Mouse (Mus musculus): ENCODE results near the gene Tmem88b.

Gene Tmem88b

DNA sequence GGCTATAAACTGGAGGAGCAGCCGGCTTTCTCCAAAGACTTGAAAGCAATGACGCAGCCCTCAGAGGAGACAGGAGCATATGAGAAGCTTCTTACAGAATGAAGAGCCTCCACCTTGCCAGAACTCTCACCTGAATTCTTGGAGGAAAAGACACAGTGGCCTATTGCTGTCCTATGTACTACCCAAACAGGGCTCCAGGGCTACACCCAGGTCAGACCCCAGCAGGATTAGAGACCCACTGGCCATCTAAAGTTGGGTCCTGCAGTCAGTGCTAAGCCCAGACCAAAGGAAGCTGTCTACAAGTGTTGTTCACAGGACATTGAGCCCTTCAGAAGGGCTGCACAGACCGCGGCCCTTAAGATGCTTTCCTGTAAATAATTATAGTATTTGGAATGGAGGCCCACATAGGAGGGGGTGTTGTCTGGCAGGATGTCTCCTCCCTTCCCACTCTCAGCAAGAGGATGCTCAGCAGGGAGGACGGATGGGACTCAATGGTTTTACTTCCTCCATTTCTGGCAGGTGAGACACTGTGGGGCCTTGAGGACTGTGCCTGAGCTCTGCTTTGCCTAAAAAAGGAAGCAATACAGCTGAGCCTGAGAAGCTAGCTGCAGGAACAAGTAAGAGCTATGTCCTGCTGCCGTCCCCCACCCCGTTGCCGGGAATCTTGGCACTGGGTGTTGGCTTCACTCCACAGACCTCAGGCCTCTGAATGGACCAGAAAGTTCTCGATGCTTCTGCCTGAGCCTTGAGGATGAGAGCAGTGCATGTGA lies 10.5 kb downstream of the Tmem88b start:
- no peak for TF ChIP-seq GATA4 (IDR thresholded peaks at IDR 0.05; ENCODE audit: insufficient replicate concordance, low read length)

DNA sequence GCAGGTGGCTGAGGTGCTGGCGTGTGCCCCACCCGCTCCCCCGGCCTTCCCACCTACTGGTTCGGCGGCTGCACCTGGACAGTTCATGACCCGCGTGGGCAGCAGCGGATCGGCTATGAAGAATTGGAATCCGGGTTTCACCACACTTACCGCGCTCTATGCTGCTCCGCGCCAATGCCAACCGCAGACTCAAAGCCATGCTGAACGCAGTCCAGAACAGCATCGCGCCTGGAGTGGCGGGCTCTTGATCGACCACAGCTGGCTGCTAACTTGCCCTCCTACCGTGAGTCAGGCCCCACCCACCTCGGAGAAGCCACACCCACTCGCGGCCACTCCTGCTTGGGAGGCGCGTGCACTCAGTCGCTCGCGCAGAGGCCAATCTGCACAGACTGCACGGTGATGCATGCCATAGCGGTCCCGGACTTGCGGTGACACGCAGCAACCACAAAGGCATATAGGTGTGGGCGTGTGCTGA lies 11.4 kb downstream of the Tmem88b start, which contains the start of gene Vwa1:
Gene Vwa1, minus strand, starts transcription at position 419 of the 475 bp plus-strand sequence.
- TF ChIP-seq GATA4 (IDR thresholded peaks at IDR 0.05; ENCODE audit: insufficient replicate concordance, low read length) = no peak

DNA sequence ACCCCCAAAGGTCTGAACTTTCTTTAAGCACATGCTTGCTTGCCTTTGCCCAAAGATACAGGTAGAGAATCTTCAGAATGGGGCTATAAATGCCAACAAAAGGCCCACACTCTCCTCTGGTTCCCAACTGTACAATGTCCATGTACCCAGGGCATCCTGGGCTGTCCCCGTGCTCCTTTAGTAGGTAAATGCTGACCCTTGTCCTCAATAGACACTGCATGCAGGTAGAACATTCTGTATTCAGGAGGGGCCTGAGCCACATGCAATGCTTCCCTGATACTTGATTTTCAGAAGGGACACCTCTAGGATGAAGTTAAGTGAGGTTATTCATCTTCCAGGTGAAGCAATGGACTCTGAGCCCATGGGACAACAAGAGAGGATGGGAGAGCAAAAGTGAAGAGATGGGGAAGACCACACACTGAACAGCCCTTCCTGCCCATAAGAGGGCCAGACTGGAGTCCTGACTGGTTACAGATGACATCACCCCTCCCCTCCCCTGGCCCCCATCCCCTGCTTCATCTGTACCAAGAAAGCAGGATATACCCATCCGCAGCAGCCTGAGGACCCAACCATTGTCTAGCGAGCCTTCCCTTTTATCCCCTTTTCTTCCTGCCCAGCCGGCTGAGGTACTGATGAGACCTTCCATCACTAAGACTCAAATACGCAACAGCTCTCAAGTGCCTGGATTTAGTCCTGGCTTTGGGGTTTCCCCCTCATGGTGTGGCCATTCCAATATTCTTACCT lies 12.2 kb downstream of the Tmem88b start:
- no peak for TF ChIP-seq GATA4 (IDR thresholded peaks at IDR 0.05; ENCODE audit: insufficient replicate concordance, low read length)

DNA sequence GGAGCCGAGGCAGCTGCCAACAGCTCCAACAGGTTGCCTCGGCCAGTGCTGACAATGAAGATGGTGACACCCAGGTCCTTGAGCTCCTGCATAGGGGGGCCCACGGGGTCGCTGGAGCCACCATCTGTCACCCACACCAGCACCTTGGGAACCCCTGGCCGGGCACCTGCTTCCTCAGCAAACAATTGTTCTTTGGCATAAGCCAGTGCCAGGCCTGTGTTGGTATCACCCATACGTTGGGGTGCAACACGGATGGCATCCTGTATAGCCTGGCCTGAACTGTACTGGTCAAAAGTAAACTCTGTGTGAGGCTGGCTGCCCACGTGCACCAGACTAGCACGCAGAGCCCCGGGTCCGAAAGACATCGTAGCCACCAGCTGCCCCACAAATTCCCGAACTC lies 12.9 kb downstream of the Tmem88b start:
- TF ChIP-seq GATA4 (IDR thresholded peaks at IDR 0.05; ENCODE audit: insufficient replicate concordance, low read length) = no peak

DNA sequence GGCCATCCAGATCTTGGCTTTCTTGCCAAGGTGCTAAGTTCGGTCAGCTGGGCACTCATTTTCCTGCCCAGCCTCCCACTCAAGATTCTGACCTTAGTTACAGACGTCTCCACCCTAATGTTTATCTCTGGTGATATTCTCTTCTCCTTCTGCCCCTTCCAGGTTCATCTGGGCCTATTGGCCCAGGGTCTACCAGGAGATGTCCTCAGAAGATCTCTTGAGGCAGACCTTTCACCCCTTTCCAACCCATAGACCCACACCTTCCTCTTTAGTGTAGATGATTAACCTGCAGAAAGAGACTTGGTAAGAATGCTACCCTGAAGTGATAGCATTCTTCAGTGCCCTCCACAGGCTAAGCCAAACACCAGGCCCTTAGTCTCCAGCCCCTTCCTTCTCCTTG lies 14.0 kb downstream of the Tmem88b start:
- TF ChIP-seq GATA4 (IDR thresholded peaks at IDR 0.05; ENCODE audit: insufficient replicate concordance, low read length) = no peak

DNA sequence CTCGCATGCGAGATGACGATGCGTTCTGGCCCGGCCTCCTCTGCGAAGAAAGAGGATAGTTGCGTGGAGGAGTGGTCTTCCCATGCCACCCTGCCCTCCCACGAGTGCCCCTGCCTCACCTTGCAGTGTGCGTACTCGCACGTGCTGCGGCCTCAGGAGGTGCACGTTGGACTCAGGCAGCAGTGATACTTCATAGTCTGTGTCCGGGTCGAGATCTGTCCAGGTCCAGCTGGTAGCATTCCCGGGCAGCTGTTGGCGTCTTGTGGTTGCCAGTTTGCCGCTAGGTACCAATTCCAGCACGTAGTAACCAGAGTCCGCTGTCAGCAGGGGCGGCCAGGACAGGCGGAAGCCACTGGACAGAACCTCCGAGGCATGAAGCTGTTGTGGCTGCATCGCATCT lies 15.0 kb downstream of the Tmem88b start:
- TF ChIP-seq GATA4 (IDR thresholded peaks at IDR 0.05; ENCODE audit: insufficient replicate concordance, low read length) = no peak; the same call in 1 of the 2 replicates

DNA sequence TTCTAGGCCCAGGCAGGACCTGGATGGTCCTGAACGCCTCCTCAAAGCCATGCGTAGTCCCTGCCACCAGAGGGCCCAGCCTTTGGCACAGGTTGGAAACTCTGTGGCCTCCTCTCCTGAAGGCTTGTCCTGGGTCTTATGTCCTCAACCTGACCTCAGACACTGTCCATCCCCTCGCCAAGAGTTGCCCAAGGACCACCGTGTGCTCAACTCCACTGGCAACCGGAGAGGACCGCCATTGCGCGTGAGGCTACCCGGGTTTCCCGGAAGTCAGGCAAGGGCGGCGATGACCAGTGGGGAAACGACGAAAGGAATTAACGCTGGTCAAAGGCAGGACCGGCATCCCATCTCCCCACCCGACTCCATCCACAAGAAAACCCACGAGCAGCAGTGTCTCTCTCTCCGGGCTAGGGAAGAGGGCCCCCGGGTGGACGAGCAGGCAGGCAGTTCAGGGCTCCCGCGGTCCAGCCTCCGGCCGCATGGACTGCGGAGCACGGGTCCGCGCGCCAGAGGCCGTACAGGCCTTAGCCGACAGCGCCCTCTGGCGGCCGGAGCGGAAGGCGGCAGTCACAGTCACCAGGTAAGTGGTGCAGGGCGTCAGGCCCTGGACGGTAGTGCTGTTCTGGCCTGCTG lies 15.7 kb downstream of the Tmem88b start:
- no peak; the same call in 1 of the 2 replicates for TF ChIP-seq GATA4 (IDR thresholded peaks at IDR 0.05; ENCODE audit: insufficient replicate concordance, low read length)

DNA sequence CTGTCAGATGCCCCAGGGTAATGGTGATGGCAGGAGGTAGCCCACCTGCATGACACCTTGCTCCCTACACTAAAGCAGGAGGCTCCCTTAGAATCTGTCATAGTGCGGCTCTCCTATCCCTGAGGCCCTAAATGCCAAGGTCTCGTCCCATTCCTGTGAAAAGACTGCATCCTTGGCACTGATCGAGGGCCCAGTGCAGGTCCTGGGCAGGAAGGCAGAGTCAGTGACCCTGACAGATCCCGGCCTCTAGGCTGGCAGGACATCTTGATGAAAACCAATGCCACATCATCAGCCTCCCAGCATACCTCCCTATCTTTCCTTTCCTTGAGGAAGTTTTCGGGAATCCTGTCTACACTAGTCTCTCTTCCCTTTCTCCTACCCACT lies 16.2 kb downstream of the Tmem88b start:
- TF ChIP-seq GATA4 (IDR thresholded peaks at IDR 0.05; ENCODE audit: insufficient replicate concordance, low read length) = no peak

DNA sequence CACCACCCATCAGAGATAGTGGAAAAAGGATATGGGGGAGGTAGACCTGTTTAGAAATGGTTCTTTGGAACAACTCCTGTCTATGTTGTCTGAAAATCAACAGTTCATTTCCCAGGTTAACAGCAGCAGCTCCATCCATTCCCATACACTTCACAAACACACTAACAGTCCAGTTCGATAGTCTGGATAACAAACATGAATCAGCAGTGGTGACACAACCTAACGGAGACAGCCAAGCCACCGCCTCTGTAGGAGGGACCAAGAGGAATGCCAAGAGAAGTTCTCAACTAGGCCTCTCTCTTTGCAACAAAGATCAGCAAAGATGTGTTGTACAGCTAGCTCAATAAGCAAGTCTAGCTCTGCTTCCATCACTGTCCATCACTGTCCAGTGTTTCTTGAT lies 23.3 kb downstream of the Tmem88b start:
- TF ChIP-seq GATA4 (IDR thresholded peaks at IDR 0.05; ENCODE audit: insufficient replicate concordance, low read length) = no peak

DNA sequence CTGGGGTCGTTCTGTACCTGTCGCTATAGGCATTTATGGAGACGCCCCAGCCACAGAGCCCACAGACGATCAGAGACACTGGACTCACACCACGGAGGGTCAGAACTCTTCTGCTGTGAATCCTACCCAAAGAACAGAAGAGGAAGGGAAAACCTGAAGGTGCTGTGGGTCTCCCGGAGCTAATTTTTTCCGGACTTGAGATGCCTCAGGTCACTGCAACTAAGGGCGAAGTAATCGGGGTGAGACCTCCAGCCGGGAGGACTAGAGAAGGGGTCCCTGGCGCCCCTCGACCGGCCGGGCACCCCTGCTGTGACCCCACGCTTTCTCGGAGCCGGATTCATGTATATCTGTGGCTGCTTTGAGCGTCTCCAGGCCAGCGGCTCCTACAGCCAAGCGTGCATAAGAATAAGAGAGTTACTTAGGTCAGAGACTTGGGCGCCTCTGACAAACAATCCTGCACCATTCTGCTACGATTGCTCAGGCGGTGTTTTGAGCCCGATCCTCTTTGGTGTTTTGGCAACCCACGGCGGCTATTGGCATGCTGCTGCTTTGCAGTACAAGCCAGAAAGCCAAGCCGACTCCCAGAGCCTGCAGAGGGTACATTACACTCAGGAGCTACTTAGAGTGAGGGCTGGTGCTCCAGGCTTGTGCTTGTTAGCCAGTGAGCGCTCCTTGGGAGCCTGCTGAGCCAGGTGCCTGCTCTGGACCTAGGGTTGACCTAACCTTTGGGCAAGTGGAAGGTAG lies 24.1 kb downstream of the Tmem88b start:
- TF ChIP-seq GATA4 (IDR thresholded peaks at IDR 0.05; ENCODE audit: insufficient replicate concordance, low read length) = no peak

DNA sequence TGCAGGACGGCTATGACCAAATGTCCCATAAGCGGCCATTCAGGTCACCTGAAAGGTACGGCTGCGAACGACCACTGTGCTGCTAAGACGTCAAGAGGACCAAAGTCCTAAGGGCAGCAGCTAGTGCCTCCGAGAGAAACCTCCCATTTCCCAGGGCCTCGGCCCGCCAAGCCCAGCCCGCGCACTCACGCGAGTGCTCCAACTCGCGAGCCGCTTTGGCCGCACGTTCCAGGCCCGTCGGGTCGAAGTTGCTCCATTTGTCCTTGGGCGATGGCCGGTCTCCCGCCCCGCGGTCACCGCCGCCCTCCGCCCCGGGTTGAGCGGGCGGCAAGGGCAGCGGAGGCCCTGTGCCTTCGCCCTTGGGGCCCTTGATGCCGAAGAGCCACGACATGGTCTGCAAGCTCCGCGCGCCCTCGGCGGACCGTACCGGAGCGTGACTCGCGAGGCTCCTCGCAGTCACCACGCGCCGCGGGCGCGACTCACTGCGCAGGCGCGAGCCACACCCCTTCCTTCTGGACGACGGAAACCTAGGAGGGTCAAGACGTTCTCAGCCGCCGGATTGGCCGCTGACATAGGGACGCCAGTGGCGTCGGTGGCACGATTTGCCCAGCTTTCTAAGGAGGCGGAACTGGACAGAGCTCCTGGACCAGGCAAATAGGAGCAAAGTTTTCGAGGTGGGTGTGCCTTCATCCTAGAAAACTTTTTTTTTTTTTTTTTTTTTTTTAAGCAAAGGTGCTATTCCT lies 24.9 kb downstream of the Tmem88b start, which contains the start of gene Atad3a:
Gene Atad3a, minus strand, starts transcription at position 481 of the 743 bp plus-strand sequence.
- TF ChIP-seq GATA4 (IDR thresholded peaks at IDR 0.05; ENCODE audit: insufficient replicate concordance, low read length) = no peak; the same call in 1 of the 2 replicates

DNA sequence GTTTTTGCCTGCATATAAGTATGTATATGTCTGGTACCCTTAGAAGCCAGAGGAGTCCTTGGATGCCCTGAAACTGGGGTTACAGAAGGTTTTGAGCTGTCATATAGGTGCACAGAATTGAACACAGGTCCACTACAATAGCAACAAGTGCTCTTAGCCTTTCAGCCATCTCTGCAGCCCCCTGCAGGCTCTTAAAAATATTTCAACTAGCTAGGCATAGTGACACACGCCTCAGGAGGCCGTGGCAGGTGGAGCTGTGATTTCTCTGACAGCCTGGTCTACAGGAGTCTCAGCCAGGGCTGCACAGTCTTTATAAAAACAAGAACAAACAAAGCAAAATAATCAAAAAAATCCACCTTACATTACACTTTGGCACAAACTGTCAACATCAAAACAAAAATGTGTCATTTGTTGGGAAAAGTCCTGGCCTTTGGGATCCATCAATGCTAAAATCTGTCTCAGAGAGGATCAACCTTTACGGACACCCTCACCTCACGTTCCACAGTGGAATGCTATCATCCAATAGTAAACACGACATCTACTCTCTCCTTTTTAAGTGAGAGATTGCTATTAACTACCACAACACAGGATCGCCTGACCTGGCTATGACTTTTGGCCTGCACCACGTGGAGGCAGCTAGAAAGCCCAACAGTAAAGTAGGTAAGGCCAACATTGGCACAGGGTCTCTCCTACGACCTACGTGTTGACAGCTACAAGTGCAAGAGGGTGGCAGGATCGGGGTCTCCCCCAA lies 25.6 kb downstream of the Tmem88b start:
- no peak for TF ChIP-seq GATA4 (IDR thresholded peaks at IDR 0.05; ENCODE audit: insufficient replicate concordance, low read length)

DNA sequence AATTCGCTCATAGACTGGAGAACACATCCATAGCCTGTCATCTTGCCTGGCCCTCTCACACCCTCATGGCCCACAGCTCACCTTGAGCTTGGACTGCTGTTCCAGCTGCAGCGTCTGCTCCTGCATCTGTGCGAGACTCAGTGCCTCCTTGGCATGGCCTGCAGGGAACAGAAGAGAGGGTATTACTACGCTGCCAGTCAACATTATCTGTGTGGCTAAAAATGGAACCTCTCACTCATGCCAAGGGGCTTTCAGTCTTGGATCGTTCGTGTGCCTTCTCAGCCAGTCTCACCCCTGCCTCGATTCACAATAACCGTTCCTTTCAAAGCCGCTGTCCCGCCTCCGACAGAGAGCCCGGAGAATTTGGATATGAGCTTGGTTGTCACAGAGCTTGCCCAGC lies 28.7 kb downstream of the Tmem88b start:
- TF ChIP-seq GATA4 (IDR thresholded peaks at IDR 0.05; ENCODE audit: insufficient replicate concordance, low read length) = no peak
